Mouse (Mus musculus): ENCODE measurements around the gene Slc30a6. TPM values are rescaled to one million over a fixed set of nuclear protein-coding genes. Genes with fewer than 3 reads are reported as not detected.

Gene Slc30a6
- polyA plus RNA-seq, 1 experiment from 2014 or later, result 28.8 TPM

DNA sequence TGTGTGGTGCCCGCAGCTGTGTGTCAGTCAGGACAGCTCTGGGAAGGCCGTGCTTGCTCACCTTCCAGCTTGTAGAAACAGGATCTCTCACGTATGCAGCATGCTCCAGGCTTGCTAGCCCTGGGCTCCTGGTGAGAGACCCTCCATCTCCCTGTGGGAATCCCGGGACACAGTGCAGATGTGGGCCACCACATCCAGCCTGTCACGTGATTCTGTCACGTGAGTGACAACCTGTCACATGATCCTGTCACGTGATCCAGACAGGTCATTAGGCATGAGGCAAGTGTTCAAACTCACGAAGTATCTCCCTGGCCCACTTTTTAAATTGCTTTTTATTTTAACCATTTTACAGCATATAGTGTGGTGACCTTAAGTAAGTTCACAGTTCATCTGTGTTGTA is 17.9 kb downstream of the Slc30a6 start:
- Histone ChIP-seq H3K9ac (no peak overlapping the region), H3K9me3 (replicated peaks) (no peaks in the 10 kb centered on the region), H3K4me1 (no peaks in the 10 kb centered on the region), H3K27ac (no peak overlapping the region), H3K27me3 (no peaks in the 10 kb centered on the region), H3K4me2 (no peak overlapping the region), H3K36me3 (ENCODE audit: poor library complexity, severe bottlenecking) (peaks cover 73% of the 10 kb centered on the region), H3K4me3 (no peak overlapping the region)
- WGBS, result 88% methylated on average over 8 of the region's 8 CpGs
- ATAC-seq, result no peak

DNA sequence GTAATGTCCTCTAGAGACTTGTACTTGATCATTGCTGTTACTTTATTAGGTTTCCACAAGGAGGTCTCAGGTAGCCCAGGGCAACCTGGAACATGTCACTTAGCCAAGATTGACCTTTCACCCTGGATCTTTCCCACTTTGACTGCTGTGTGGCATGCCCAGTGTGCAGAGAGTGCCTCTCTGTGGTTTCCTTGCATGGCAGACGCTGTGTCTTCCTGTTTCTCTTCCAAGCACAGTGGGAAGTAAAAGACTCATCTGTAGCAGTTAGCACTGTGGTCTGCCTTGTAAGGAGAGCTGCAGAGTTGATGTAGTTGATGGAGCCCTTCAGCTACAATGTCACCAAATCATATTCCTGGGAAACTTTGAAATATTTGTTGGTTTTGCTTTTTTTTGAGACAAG is 19.3 kb downstream of the Slc30a6 start:
- H3K27me3 ChIP-seq, result no peaks in the 10 kb centered on the region
- no peak overlapping the region for H3K4me2 ChIP-seq
- ATAC-seq, result no peak
- no peak overlapping the region for H3K9ac ChIP-seq
- peaks cover 74% of the 10 kb centered on the region for H3K36me3 ChIP-seq (ENCODE audit: poor library complexity, severe bottlenecking)
- no peaks in the 10 kb centered on the region for H3K4me1 ChIP-seq
- 80% methylated on average over 1 of the region's 1 CpGs for whole genome bisulfite sequencing
- no peaks in the 10 kb centered on the region for H3K9me3 ChIP-seq (replicated peaks)
- H3K4me3 ChIP-seq, result no peak overlapping the region
- no peak overlapping the region for H3K27ac ChIP-seq

DNA sequence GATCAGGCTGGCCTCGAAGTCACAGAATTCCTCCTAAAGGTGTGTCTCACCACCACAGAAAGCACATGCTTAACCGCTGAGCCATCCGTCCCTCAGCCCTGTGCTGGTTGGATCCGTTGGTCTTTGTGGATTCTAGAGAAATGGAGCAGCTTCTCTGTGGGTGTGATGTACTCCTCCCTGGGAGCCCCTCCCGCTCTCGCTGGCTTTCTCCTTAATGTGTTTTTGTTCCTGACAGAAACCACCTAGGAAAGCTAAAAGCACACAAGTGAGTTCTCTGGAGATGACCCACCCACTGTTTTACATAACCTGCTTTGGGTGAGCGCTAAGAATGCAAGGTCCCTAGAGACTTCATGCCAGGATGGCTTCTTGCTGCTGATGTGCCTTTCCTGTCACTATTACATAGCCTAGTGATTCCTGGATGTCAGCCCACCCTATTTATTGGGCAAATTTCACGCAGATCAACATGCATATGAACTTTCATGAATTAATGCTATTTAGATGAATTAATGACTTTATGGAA is 21.5 kb downstream of the Slc30a6 start:
- Histone ChIP-seq H3K27me3 (no peaks in the 10 kb centered on the region), H3K27ac (no peak overlapping the region), H3K4me2 (no peak overlapping the region), H3K4me1 (no peaks in the 10 kb centered on the region), H3K9me3 (replicated peaks) (no peaks in the 10 kb centered on the region), H3K9ac (no peak overlapping the region), H3K36me3 (ENCODE audit: poor library complexity, severe bottlenecking) (peaks cover 75% of the 10 kb centered on the region), H3K4me3 (no peak overlapping the region)
- 91% methylated on average over 8 of the region's 8 CpGs for WGBS
- ATAC-seq, result no peak

DNA sequence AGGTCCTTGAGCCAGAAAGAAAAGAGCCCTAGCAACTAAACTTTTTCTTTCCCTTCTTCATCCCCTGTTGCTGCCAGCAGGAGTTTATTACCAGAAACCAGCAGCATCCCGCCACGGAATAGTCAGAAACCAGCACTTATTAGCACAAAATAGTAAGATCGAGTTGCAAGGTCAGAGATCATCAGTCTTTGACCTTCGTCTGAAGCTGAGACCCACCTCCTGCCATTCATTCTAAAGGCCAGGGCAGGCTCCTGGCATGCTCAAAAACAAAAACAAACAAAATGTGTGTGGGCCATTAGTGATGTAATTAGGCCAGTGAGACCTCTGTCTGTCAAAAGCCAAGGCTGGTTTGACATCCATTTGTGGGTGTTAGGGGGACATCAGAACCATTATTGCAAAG is 22.8 kb downstream of the Slc30a6 start:
- H3K9me3 ChIP-seq (replicated peaks), result no peaks in the 10 kb centered on the region
- H3K27ac ChIP-seq, result no peak overlapping the region
- no peak overlapping the region for H3K9ac ChIP-seq
- peaks cover 74% of the 10 kb centered on the region for H3K36me3 ChIP-seq (ENCODE audit: poor library complexity, severe bottlenecking)
- no peak for ATAC-seq
- no peaks in the 10 kb centered on the region for H3K27me3 ChIP-seq
- 43% methylated on average over 4 of the region's 4 CpGs for WGBS
- no peaks in the 10 kb centered on the region for H3K4me1 ChIP-seq
- H3K4me2 ChIP-seq, result no peak overlapping the region
- no peak overlapping the region for H3K4me3 ChIP-seq

DNA sequence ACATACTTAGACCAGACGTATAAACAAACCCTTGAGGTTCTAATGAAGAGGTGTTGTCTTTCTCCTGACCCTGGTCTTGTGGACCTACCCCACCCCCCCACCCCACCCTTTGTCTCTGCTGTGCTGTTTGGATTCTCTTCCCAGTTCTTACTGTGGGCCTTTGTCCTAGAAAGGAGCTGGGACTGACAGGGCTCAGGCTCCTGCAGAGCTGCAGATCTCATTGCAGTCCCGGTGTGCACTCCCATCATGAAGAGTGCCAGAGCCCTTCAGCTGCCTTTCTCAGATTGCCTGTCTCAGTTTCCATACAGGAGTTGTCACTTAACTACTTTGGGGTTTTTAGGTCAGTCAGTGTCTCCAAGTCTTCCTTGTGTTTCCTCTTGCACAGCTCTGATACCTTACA is 25.2 kb downstream of the Slc30a6 start:
- no peak overlapping the region for H3K4me2 ChIP-seq
- H3K27me3 ChIP-seq, result no peaks in the 10 kb centered on the region
- no peaks in the 10 kb centered on the region for H3K9me3 ChIP-seq (replicated peaks)
- ATAC-seq, result no peak
- no peak overlapping the region for H3K4me3 ChIP-seq
- H3K9ac ChIP-seq, result no peak overlapping the region
- 49% methylated on average over 2 of the region's 2 CpGs for WGBS
- H3K27ac ChIP-seq, result no peak overlapping the region
- peaks cover 8% of the 10 kb centered on the region; the same call in 1 of the 2 replicates for H3K4me1 ChIP-seq
- H3K36me3 ChIP-seq (ENCODE audit: poor library complexity, severe bottlenecking), result peaks cover 68% of the 10 kb centered on the region

DNA sequence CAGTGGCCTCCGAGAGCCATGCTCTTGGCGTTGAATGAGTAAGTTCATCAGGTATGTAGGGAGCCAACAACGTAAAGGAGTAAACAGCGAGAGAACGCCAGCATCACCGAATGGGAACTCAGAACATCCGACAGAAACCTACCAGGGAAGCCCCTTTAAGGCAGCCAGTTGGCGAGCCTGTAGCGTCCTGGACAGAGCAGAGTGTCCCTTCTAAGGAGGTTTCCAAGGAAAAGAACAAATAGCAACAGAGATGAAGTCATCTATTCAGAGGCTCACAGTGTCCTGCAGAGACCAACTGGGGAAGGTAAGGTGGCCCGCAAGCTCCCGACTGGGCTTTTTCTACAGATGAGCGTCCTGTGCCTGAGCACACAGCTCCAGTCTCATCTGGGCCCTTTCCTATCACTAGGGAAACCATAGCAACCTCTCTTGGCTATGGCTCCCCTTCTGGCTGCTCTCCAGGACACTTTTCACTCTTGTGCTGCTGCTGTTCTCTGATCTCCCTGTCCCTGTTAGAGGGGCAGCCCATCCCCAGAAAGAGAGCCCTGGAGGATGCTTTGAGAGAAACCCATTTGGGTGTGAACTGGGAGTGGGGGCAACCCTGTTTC is 29.1 kb downstream of the Slc30a6 start:
- H3K27ac ChIP-seq, result peak overlapping the region; percentile 12
- H3K9me3 ChIP-seq (replicated peaks), result no peaks in the 10 kb centered on the region
- 0 out of 2 replicates have a peak overlapping the region, but pooled peaks have one; percentile 7 for H3K4me2 ChIP-seq
- no peaks in the 10 kb centered on the region for H3K27me3 ChIP-seq
- H3K9ac ChIP-seq, result peak overlapping the region; percentile 16; the same call in 1 of the 2 replicates
- H3K4me1 ChIP-seq, result peaks cover 8% of the 10 kb centered on the region; the same call in 1 of the 2 replicates
- H3K36me3 ChIP-seq (ENCODE audit: poor library complexity, severe bottlenecking), result peaks cover 69% of the 10 kb centered on the region
- WGBS, result 69% methylated on average over 12 of the region's 12 CpGs
- ATAC-seq, result peak; percentile 73
- no peak overlapping the region for H3K4me3 ChIP-seq

DNA sequence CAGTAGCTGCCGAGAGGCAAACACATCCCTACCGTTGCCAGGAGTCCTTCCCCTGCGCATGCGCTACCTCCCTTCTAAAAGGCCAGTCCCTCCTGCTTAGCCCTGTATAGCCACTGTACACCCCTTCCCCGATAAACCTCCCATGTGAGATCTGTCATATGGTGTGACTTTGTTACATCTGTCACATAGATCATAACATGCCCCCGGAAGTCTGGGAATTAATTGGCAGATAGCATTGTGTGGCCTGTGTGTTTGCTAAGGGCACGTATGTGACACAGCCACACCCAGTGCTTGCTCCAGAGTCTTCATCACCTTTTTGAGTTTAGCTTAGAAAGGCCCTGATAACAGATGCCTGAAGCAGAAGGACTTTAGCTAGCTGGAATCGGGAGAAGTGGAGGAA is 34.7 kb downstream of the Slc30a6 start:
- 94% methylated on average over 8 of the region's 8 CpGs for WGBS
- Histone ChIP-seq H3K9ac (no peak overlapping the region), H3K27me3 (no peaks in the 10 kb centered on the region), H3K27ac (no peak overlapping the region), H3K4me1 (no peaks in the 10 kb centered on the region), H3K36me3 (ENCODE audit: poor library complexity, severe bottlenecking) (peaks cover 28% of the 10 kb centered on the region; the same call in 1 of the 2 replicates), H3K9me3 (replicated peaks) (no peaks in the 10 kb centered on the region), H3K4me3 (no peak overlapping the region), H3K4me2 (no peak overlapping the region)
- ATAC-seq, result no peak

DNA sequence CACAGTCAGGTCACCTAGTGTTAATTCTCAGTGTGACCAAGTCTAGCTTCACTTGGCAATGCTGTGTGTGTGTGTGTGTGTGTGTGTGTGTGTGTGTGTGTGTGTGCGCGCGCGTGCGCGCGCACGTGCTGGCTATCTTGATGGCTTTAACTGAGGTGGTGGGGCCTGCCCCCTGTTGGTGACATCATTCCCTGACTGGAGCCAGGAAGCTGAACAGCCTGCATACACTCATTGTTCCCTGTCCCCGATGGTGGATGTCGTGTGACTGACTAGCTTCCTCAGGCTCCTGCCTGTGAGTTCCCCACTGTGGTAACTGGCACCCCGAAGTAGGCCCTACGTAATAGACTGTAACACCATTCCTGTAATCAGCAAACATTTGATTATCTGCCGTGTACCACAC is 36.1 kb downstream of the Slc30a6 start:
- no peak for ATAC-seq
- Histone ChIP-seq H3K27ac (no peak overlapping the region), H3K9me3 (replicated peaks) (no peaks in the 10 kb centered on the region), H3K4me2 (no peak overlapping the region), H3K4me3 (no peak overlapping the region), H3K4me1 (no peaks in the 10 kb centered on the region), H3K36me3 (ENCODE audit: poor library complexity, severe bottlenecking) (peaks cover 20% of the 10 kb centered on the region; the same call in 1 of the 2 replicates), H3K27me3 (no peaks in the 10 kb centered on the region), H3K9ac (no peak overlapping the region)
- 75% methylated on average over 13 of the region's 13 CpGs for WGBS

DNA sequence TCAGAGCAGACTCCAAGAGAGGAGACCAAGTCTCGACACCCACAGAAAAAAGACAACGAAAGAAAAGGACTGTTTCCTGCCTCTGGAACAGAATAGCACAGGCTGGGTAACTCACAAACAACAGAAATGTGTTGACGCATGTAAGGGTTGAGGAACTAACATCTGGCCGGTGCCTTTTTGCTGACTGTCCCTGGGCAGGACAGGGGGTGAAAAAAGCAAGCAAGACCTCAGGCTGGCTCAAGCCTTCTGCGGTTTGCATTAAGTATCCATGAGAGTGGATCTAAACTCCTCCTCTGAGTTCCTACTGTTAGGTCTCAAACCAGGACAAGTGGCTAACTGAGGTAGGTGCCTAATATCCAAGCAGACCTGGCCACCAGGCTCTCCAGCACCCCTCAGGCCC is 37.2 kb downstream of the Slc30a6 start:
- WGBS, result 89% methylated on average over 5 of the region's 5 CpGs
- no peaks in the 10 kb centered on the region for H3K27me3 ChIP-seq
- no peak overlapping the region for H3K4me3 ChIP-seq
- no peak overlapping the region for H3K4me2 ChIP-seq
- H3K9ac ChIP-seq, result no peak overlapping the region
- H3K4me1 ChIP-seq, result no peaks in the 10 kb centered on the region
- ATAC-seq, result no peak
- H3K9me3 ChIP-seq (replicated peaks), result no peaks in the 10 kb centered on the region
- H3K27ac ChIP-seq, result no peak overlapping the region
- peaks cover 10% of the 10 kb centered on the region; the same call in 1 of the 2 replicates for H3K36me3 ChIP-seq (ENCODE audit: poor library complexity, severe bottlenecking)

DNA sequence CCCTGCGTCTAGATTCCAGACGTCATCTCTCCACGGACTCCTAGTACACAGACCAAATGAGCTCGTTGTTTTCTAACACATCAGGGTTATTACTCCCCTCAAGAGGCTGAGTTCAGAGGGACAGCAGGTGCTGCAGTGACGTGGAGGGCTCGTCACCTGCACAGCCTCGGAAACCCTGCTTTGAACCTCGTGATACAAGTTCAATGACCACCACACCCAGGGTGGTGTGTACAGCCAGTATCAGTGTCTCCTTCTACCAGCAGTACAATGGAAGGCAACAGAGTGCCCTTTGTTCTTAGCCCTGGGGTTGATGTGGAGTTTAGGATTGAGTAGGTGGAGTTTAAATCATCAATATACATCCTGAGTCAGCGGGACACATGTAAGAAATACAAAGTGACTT is 42.4 kb downstream of the Slc30a6 start:
- 82% methylated on average over 9 of the region's 9 CpGs for WGBS
- ATAC-seq, result no peak

DNA sequence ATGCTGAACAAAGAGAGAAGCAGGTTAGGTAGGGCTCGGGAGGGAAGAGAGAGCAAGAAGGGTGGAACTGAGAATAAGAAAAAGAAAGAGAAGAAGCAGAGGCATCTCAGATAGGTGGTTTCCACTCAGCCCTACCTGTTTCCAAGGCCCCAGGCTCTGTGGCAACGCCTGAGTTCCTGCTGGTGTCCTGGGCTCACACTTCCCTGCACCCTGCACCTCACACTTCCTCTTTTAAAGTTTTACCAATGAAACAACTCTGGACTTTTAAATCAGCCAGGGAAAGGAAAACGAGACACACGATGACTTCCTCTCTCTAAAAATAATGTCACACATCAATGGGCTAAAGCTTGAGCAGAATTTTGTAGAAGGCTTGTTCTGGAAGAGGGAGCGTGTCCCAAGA is 45.1 kb downstream of the Slc30a6 start:
- Histone ChIP-seq H3K4me1 (no peaks in the 10 kb centered on the region), H3K4me2 (no peak overlapping the region), H3K9ac (no peak overlapping the region), H3K27me3 (no peaks in the 10 kb centered on the region), H3K9me3 (replicated peaks) (no peaks in the 10 kb centered on the region), H3K27ac (no peak overlapping the region), H3K36me3 (ENCODE audit: poor library complexity, severe bottlenecking) (no peaks in the 10 kb centered on the region), H3K4me3 (no peak overlapping the region)
- no peak for ATAC-seq
- 83% methylated on average over 5 of the region's 5 CpGs for WGBS

More for the DNA sequence above, 42.4 kb downstream of the Slc30a6 start:
- Histone ChIP-seq H3K9ac (no peak overlapping the region), H3K4me1 (no peaks in the 10 kb centered on the region), H3K27me3 (no peaks in the 10 kb centered on the region), H3K4me3 (no peak overlapping the region), H3K27ac (no peak overlapping the region), H3K4me2 (no peak overlapping the region), H3K36me3 (ENCODE audit: poor library complexity, severe bottlenecking) (no peaks in the 10 kb centered on the region), H3K9me3 (replicated peaks) (no peaks in the 10 kb centered on the region)

DNA sequence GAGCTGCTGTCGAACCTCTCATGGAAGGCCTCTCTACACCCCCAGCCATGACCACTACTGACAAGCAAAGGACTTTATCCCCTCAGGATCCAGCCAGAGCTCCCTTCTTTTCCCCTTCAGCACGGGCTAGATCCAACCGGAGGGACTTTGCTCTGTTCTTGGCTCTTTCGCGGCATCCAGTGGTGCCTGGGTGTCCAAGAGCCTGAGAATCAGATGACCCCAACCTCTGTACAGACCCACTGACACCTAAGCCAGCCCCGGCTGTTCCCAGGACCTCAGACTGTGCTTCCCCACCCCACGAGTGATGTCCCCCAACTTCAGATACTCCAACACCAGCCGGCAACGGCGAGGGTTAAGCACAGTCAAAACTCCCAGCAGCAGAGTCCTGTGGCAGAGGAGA is 54.4 kb downstream of the Slc30a6 start:
- no peak overlapping the region for H3K4me3 ChIP-seq
- H3K27me3 ChIP-seq, result no peaks in the 10 kb centered on the region
- no peak overlapping the region for H3K9ac ChIP-seq
- no peaks in the 10 kb centered on the region for H3K9me3 ChIP-seq (replicated peaks)
- 91% methylated on average over 10 of the region's 10 CpGs for WGBS
- H3K4me2 ChIP-seq, result no peak overlapping the region
- ATAC-seq, result no peak
- no peaks in the 10 kb centered on the region for H3K4me1 ChIP-seq
- no peaks in the 10 kb centered on the region for H3K36me3 ChIP-seq (ENCODE audit: poor library complexity, severe bottlenecking)
- H3K27ac ChIP-seq, result no peak overlapping the region

DNA sequence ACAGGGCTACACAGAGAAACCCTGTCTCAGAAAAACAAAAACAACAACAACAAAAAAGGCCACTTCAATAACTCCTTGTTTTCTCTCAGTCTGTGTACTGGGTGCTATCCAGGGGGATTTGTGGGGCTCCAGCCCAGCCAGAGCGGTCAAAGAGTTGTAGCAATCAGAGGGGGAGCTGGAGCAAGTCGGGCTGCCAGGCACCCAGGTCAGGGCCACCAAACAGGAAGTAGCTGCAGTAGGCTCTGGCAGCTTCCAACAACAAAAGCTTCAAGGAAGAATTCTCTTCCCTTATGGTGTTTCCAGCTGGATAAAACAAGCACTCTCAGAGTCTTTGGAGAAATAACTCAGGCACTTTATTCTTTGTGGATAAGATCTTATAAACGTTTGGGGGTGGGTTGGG is 58.5 kb downstream of the Slc30a6 start:
- Histone ChIP-seq H3K27me3 (no peaks in the 10 kb centered on the region), H3K4me2 (no peak overlapping the region), H3K4me1 (no peaks in the 10 kb centered on the region), H3K36me3 (ENCODE audit: poor library complexity, severe bottlenecking) (no peaks in the 10 kb centered on the region), H3K9ac (no peak overlapping the region), H3K9me3 (replicated peaks) (no peaks in the 10 kb centered on the region), H3K4me3 (no peak overlapping the region), H3K27ac (no peak overlapping the region)
- no peak for ATAC-seq
- WGBS, result 87% methylated on average over 3 of the region's 3 CpGs
